In genomic region chr7:127425911-127426310, GRCm38 (mm10) we compare ENCODE assay signal across 14 mouse cellular contexts.
"Had no signal": no experiment of that assay in that cellular context is flagged by ENCODE, and none has a peak within 500 bp of the region (broad histone marks: within the 10 kb centered on the region; RNA-seq: fewer than 3 reads in every experiment).

No protein-coding gene starts in this region.

- H3K9me3 ChIP-seq: limb, embryonic 13.5 days; liver, embryonic 15.5 days; midbrain, embryonic 10.5 days; neural tube, embryonic 15.5 days had no signal

- H3K4me3 ChIP-seq: limb, embryonic 13.5 days; liver, embryonic 15.5 days; midbrain, embryonic 10.5 days; myocyte; neural tube, embryonic 15.5 days had no signal

- ATAC-seq: inflammation-experienced regulatory T-cells, adult 6 months had no signal

- H3K9ac ChIP-seq: limb, embryonic 13.5 days; liver, embryonic 15.5 days; lung, embryonic 14.5 days; neural tube, embryonic 15.5 days had no signal

- H3K27ac ChIP-seq: limb, embryonic 13.5 days; liver, embryonic 15.5 days; midbrain, embryonic 10.5 days; neural tube, embryonic 15.5 days had no signal

- DNase-seq: left cerebral cortex, postnatal 4 days; lung, embryonic 14.5 days; lung, postnatal 4 days; midbrain, embryonic 14.5 days; right cerebral cortex, adult 18-20 months; right cerebral cortex, postnatal 25 days; thymus, postnatal 36 days had no signal

- H3K36me3 ChIP-seq: limb, embryonic 13.5 days; liver, embryonic 15.5 days; midbrain, embryonic 10.5 days; neural tube, embryonic 15.5 days had no signal

- H3K4me2 ChIP-seq: limb, embryonic 13.5 days; liver, embryonic 11.5 days; liver, embryonic 15.5 days; lung, embryonic 14.5 days; neural tube, embryonic 15.5 days had no signal
